Mouse (Mus musculus) intestine, embryonic 15.5 days (tissue): ENCODE results near the gene Snx22. TPM values are rescaled to one million over a fixed set of nuclear protein-coding genes. Genes with fewer than 3 reads are reported as not detected.

Experiments
- ATAC-seq: fragments of 200-750 bp; cut with Nextera tagmentation; 2 replicates; pipeline ENCODE4 v1.8.0; 2017; ENCODE audit warnings: moderate TSS enrichment, moderate library complexity
- H3K27ac ChIP-seq: fragments of 300-500 bp; sonication (generic); 2 replicates; pipeline ENCODE4 v1.5.1; 2015; ENCODE audit warnings: mild to moderate bottlenecking, inconsistent platforms
- H3K27me3 ChIP-seq: fragments of 300-500 bp; sonication (generic); replicated peaks from 2 replicates; pipeline ENCODE4 v1.6.1; 2015; ENCODE audit warnings: inconsistent platforms
- H3K36me3 ChIP-seq: fragments of 300-500 bp; sonication (generic); 2 replicates; pipeline ENCODE4 v1.6.1; 2015; ENCODE audit warnings: inconsistent platforms
- H3K4me1 ChIP-seq: fragments of 300-500 bp; sonication (generic); replicated peaks from 2 replicates; pipeline ENCODE4 v1.6.1; 2015; ENCODE audit warnings: inconsistent platforms
- H3K4me2 ChIP-seq: fragments of 300-500 bp; sonication (generic); replicated peaks from 2 replicates; pipeline ENCODE4 v1.6.1; 2015; ENCODE audit warnings: mild to moderate bottlenecking, inconsistent platforms
- H3K4me3 ChIP-seq: fragments of 300-500 bp; sonication (generic); replicated peaks from 2 replicates; pipeline ENCODE4 v1.5.1; 2015; ENCODE audit warnings: inconsistent platforms
- H3K9ac ChIP-seq: fragments of 300-500 bp; sonication (generic); 2 replicates; pipeline ENCODE4 v1.6.1; 2015; ENCODE audit warnings: inconsistent platforms
- H3K9me3 ChIP-seq: fragments of 300-500 bp; sonication (generic); 2 replicates; pipeline ENCODE4 v1.6.1; 2016; ENCODE audit warnings: inconsistent platforms
- WGBS: fragments of 180-500 bp; shearing (Covaris S2); methylation state at CpG from one replicate; pipeline ENCODE4 v1.1.7; 2015; 5-methylcytosine and 5-hydroxymethylcytosine counted together
- polyA plus RNA-seq: library from polyadenylated mRNA; unstranded; fragments of >200 nt; fragmentation: Nextera tagmentation; extraction: Ambion mirVana; gene quantifications from 2 replicates; pipeline ENCODE4 v1.2.1, GENCODE M21; 2015

Gene Snx22
- polyA plus RNA-seq, 1 experiment from 2014 or later = 1.1 TPM

DNA sequence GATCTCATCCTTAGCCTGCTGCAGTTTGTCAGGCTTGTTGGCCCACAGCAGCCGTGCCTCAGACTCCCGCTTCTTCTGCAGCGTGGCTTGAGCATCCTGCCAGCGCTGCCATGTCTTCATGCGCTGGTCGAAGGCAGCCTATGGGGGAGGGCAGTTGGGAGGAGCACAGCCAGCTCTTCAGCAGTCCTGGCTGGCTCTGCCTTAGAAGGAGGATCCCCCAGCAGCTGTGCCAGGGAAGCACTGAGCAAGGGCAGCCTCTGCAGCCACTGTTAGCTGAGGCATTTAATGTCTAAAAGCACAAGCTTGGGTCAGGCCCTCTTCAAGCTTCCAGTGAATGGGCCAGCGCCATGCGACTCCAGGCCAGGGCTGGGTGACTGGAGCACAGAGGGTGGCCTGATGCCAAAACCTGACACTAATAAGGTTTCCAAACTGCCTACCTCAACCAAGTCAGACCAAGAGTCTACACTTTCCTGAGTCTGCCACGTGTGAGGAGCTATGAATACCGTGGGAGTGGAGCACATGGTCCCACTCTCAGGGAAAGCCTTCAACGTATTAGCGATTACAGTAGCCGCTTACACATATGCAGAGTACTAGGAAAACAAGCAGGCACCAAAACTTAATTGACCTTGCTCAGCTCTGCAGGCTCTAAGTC, 21.2 kb upstream of the Snx22 start:
- Histone ChIP-seq H3K27me3 (no peaks in the 10 kb centered on the region), H3K27ac (0 out of 2 replicates have a peak overlapping the region, but pooled peaks have one; percentile 32), H3K9ac (no peak overlapping the region), H3K4me2 (no peak overlapping the region), H3K36me3 (peaks cover 62% of the 10 kb centered on the region), H3K9me3 (no peaks in the 10 kb centered on the region), H3K4me1 (peaks cover 13% of the 10 kb centered on the region), H3K4me3 (no peak overlapping the region)
- 83% methylated on average over 13 of the region's 13 CpGs for WGBS
- 0 out of 2 replicates have a peak, but pooled peaks have one; percentile 10 for ATAC-seq

DNA sequence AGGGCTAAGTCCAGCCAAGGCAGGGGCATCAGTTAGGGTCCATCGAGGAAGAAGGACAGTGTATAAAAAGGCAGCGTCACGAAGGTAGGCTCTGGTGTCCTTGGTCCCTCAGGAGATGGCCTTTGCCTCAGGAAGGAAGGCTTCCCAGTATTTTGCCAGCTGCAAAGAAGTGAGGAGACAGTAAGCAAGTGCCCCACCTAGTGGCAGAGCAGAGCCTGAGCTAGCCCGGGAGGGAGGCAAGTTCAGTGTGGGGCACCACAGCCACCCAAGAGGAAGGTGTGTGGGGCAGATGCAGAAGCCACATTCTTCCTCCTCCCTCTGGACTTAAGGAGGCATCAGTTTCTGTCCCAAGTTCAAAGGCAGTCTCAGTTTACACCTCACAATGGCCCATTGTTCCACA, 18.9 kb upstream of the Snx22 start:
- Histone ChIP-seq H3K36me3 (peaks cover 47% of the 10 kb centered on the region), H3K27ac (no peak overlapping the region), H3K27me3 (no peaks in the 10 kb centered on the region), H3K9me3 (no peaks in the 10 kb centered on the region), H3K4me1 (peaks cover 13% of the 10 kb centered on the region), H3K9ac (no peak overlapping the region), H3K4me3 (no peak overlapping the region), H3K4me2 (no peak overlapping the region)
- WGBS = 42% methylated on average over 4 of the region's 4 CpGs
- no peak for ATAC-seq

DNA sequence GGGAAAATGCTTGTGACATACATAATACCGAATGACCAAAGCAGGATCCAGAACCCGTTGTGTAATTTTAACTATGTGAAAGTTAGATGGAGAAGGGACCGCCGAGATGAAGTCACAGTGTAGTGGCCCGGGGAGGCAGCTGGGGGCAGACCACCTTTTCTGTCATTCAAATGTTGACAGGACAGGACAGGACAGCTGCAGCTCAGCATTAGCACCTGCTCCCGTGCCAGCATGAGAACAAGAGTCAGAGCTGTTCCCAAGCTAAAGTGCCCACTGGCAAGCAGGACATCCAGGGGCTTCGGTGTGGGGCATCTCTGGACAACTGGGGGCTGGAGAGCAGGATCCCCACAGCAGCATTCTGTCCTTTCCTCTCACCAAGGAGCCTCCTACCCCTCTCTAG, 17.5 kb upstream of the Snx22 start:
- no peak for ATAC-seq

DNA sequence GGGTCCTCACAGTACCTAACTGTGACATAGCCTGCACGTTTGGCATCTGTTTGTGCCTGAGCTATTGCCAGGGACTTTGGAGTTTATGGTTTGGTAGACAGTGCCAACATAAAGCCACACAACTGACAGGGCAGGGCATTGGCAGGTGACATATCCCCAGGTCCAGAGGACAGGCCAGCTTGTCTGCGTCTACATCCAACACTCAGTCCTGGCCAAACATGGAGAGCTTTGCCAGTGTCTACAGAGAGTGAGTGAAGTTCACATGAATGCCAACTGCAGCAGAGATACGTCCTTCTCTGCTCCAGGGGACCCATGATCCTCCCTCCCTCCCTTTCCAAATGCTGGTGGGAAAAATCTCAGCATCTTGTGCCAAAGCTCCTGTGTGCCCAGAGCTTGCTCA, 14.7 kb upstream of the Snx22 start:
- Histone ChIP-seq H3K4me2 (no peak overlapping the region), H3K4me1 (no peaks in the 10 kb centered on the region), H3K9ac (no peak overlapping the region), H3K27ac (no peak overlapping the region), H3K36me3 (peaks cover 19% of the 10 kb centered on the region), H3K9me3 (no peaks in the 10 kb centered on the region), H3K27me3 (no peaks in the 10 kb centered on the region), H3K4me3 (no peak overlapping the region)
- WGBS = 87% methylated on average over 3 of the region's 3 CpGs
- no peak for ATAC-seq

More for the DNA sequence above, 17.5 kb upstream of the Snx22 start:
- Histone ChIP-seq H3K4me2 (no peak overlapping the region), H3K4me1 (peaks cover 8% of the 10 kb centered on the region), H3K4me3 (no peak overlapping the region), H3K9ac (no peak overlapping the region), H3K27ac (no peak overlapping the region), H3K27me3 (no peaks in the 10 kb centered on the region), H3K36me3 (peaks cover 35% of the 10 kb centered on the region), H3K9me3 (no peaks in the 10 kb centered on the region)
- 95% methylated on average over 7 of the region's 7 CpGs for WGBS

DNA sequence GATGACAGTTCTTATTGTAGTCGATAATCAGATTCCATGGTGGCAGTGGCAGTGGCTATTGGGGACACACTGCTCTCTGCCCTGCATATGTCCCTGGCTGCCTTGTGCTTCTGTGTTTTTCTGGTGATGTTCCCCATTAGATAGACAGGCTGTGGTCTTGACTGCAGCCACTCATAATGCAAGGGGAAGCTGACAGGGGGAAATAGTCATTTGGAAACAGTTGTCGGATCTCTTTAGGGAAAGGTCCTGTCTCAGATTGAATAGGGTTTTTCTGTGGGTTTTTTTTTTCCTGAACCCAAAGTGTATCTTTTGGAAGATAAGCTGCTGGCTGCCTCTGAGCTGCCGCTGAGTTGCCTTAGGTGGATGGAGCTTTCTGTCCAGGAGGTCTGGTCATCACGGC, 12.5 kb upstream of the Snx22 start:
- 64% methylated on average over 4 of the region's 4 CpGs for WGBS
- H3K4me2 ChIP-seq = no peak overlapping the region
- peaks cover 2% of the 10 kb centered on the region; the same call in 1 of the 2 replicates for H3K36me3 ChIP-seq
- ATAC-seq = no peak
- H3K27me3 ChIP-seq = no peaks in the 10 kb centered on the region
- H3K9me3 ChIP-seq = no peaks in the 10 kb centered on the region
- peaks cover 5% of the 10 kb centered on the region; the same call in 1 of the 2 replicates for H3K4me1 ChIP-seq
- no peak overlapping the region for H3K9ac ChIP-seq
- H3K4me3 ChIP-seq = no peak overlapping the region
- no peak overlapping the region for H3K27ac ChIP-seq

DNA sequence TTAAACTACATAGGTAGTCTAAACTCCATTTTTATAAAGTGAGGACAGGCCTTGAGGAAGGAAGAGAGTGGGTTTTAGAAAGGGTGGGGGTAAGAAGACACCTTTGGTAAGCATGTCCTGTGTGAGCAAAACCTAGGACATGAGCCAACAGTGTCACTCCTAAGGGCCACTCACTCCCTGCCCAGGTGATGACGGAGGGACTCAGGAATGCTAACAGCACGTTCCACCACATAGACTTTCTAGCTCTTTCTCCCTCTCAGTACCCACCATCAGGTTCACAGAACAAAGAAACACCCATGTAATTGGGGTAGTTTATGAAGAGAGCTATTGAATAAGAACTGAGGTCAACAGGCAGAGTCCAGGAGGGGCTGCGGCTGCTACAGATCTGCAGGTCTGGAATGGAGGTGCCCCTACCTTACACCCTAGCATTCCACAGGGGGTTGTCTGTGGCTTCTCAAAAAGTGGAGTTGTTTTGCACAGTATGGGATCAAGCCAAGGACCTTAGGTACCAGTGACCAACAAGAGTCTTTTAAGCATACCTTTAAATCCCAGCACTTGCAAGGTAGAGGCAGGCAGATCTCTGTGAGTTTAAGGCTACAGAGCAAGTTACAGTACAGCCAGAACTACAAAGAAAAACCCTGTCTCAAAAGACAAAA, 11.4 kb upstream of the Snx22 start:
- Histone ChIP-seq H3K9ac (no peak overlapping the region), H3K4me3 (no peak overlapping the region), H3K27me3 (no peaks in the 10 kb centered on the region), H3K4me2 (no peak overlapping the region), H3K4me1 (peaks cover 5% of the 10 kb centered on the region; the same call in 1 of the 2 replicates), H3K27ac (no peak overlapping the region), H3K36me3 (no peaks in the 10 kb centered on the region), H3K9me3 (no peaks in the 10 kb centered on the region)
- 69% methylated on average over 3 of the region's 3 CpGs for WGBS
- ATAC-seq = 0 out of 2 replicates have a peak, but pooled peaks have one; percentile 47

DNA sequence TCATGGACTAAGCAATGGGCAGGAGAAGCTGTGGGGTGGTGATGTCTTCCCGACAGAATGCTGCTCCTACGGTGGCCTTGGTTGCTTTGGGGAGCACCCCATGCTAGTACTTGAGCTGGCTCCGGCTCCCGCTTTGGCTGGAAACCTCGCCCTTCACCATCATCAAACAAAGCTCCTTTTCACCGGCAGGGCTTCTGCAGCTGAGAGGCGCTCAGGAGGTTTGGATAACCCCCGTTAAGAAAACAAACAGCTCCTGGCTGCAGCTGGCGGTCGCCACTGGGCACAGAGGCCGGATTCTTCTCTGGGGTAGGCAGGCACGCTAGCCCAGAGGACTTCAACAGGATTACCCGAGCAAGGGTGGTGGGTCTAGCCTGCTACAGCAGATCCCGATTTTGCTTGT, 9.0 kb upstream of the Snx22 start:
- Histone ChIP-seq H3K4me2 (peak overlapping the region; percentile 30; the same call in 1 of the 2 replicates), H3K4me3 (no peak overlapping the region), H3K36me3 (no peaks in the 10 kb centered on the region), H3K4me1 (peaks cover 5% of the 10 kb centered on the region; the same call in 1 of the 2 replicates), H3K9me3 (no peaks in the 10 kb centered on the region), H3K27me3 (no peaks in the 10 kb centered on the region), H3K27ac (no peak overlapping the region; the same call in 1 of the 2 replicates), H3K9ac (no peak overlapping the region)
- 6% methylated on average over 14 of the region's 14 CpGs for WGBS
- ATAC-seq = no peak

DNA sequence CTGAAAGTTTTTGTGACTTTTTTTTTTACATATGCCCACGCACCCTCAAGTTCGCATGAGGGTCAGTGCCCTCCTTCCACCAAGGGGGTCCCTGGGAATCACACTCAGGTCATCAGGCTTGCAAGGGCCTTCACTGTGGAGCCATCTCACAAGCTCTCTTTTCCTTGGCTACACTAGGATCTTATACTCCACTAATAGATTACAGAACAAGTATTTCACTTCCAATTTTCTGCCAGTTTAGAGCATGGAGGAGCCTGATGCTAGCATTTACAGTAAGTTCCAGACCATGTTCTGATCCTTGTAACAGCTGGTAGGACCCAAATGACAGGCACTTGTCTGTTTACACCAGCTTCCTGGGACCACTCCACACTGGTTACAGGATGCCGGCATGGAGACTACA, 8.6 kb upstream of the Snx22 start:
- Histone ChIP-seq H3K4me1 (peaks cover 5% of the 10 kb centered on the region; the same call in 1 of the 2 replicates), H3K9ac (no peak overlapping the region), H3K4me2 (peak overlapping the region; percentile 30; the same call in 1 of the 2 replicates), H3K27me3 (no peaks in the 10 kb centered on the region), H3K27ac (no peak overlapping the region), H3K36me3 (no peaks in the 10 kb centered on the region), H3K4me3 (no peak overlapping the region), H3K9me3 (no peaks in the 10 kb centered on the region)
- ATAC-seq = no peak
- WGBS = 57% methylated on average over 3 of the region's 3 CpGs

DNA sequence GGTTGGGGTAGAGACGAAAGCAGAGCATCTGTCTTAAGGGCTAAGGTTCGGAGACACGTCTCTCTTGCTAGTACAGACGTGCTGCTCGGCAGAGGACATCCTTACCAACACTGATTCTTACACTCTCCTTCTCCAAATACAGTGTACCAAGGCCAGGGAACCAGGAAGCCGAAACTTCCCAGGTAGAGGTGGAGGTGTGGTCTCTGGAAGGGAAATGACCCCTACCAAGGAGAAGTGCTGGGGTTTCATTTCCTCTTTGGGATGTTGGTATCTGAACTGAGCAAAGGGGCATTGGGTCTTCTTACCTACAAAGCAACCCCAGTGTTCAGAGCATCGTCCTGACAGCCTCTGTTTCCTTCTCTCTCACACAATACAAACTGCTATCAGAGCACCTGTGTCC, 3.2 kb upstream of the Snx22 start:
- 83% methylated on average over 7 of the region's 7 CpGs for WGBS
- Histone ChIP-seq H3K27ac (no peak overlapping the region), H3K4me1 (peaks cover 14% of the 10 kb centered on the region), H3K36me3 (no peaks in the 10 kb centered on the region), H3K4me2 (no peak overlapping the region), H3K9me3 (no peaks in the 10 kb centered on the region), H3K9ac (no peak overlapping the region), H3K4me3 (no peak overlapping the region), H3K27me3 (peaks cover 17% of the 10 kb centered on the region)
- ATAC-seq = no peak

DNA sequence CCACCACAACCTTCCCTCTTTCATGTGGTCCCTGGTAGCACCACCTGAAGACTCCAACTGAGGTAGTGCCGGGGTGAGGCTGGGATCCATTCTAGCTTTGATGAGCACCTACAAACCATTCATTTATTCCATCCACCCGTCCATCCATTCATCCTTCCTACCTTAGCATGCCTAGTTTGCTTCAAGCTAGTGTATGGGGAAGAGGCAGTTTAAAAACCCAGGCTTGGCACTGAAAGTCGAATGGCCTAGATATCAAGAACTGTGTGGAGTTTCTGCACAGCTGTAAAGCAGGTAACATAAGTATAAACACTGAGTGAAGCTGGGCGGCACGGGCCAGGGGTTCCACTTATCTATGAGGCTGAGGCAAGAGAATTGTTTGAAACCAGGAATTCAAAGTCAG, 632 bp upstream of the Snx22 start:
- WGBS = 77% methylated on average over 5 of the region's 5 CpGs
- Histone ChIP-seq H3K4me2 (no peak overlapping the region), H3K27me3 (peaks cover 21% of the 10 kb centered on the region), H3K9me3 (no peaks in the 10 kb centered on the region), H3K27ac (no peak overlapping the region), H3K36me3 (peaks cover 15% of the 10 kb centered on the region), H3K9ac (no peak overlapping the region), H3K4me3 (no peak overlapping the region), H3K4me1 (peaks cover 14% of the 10 kb centered on the region)
- no peak for ATAC-seq

DNA sequence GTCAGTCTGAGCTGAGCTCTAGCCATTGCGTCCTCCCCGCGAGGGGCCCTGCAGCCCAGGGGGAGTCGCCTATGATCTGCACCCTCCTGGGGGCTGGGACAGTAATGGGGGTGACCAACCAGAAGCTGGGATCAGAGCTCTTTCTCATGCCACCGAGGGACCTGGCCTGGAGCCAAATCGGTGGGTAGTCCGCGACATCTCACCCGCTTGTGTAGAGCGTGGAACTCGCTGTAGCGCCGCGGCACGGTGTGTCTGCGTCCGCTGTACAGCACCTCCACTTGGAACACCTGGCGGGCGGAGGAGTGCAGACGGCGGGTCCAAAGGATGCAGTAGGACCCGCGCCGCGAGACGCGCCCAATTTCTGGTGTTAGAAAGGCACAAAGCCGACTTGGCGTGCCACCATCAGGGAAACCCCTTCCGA, 538 bp downstream of the Snx22 start:
- Histone ChIP-seq H3K9ac (peak overlapping the region; percentile 44), H3K4me1 (peaks cover 14% of the 10 kb centered on the region), H3K27me3 (peaks cover 21% of the 10 kb centered on the region), H3K4me3 (peak overlapping the region; percentile 46), H3K9me3 (no peaks in the 10 kb centered on the region), H3K4me2 (peak overlapping the region; percentile 94), H3K36me3 (peaks cover 21% of the 10 kb centered on the region), H3K27ac (no peak overlapping the region)
- ATAC-seq = peak; percentile 50
- WGBS = 2% methylated on average over 30 of the region's 30 CpGs

DNA sequence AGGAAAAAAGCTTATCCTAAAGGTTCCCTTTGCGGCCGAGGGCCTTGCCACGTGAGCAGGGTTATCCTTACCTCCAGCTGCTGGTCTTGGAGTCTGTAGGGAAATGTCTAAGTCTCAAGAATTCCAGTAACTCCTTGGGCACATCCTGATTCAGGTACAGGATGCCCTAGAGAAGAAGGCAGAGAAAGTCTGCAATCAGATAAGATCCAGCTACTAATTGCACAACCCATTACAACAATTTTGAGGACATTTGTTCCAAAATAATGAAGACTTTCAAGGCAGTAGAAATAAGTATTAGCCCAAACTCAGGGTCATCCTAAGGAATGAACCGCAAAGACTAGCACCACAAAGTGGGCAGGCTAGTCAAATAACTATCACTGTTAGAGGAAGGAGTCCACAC, 1.5 kb downstream of the Snx22 start:
- peaks cover 27% of the 10 kb centered on the region for H3K36me3 ChIP-seq
- H3K4me2 ChIP-seq = no peak overlapping the region
- no peak overlapping the region for H3K27ac ChIP-seq
- ATAC-seq = no peak
- H3K4me3 ChIP-seq = no peak overlapping the region
- peaks cover 14% of the 10 kb centered on the region for H3K4me1 ChIP-seq
- 72% methylated on average over 4 of the region's 4 CpGs for WGBS
- no peaks in the 10 kb centered on the region for H3K9me3 ChIP-seq
- no peak overlapping the region for H3K9ac ChIP-seq
- H3K27me3 ChIP-seq = peaks cover 21% of the 10 kb centered on the region
